Mouse (Mus musculus) macrophage (primary cell): Measurements from ENCODE around the gene Hs3st6. TPM values are rescaled to one million over a fixed set of nuclear protein-coding genes. Genes with fewer than 3 reads are reported as not detected.

ENCODE experiments used
- H3K27ac ChIP-seq: fragments of 350-480 bp; formaldehyde crosslinking; 2 replicates; pipeline ENCODE4 v1.9.0; 2021
- H3K36me3 ChIP-seq: fragments of 350-480 bp; formaldehyde crosslinking; 2 replicates; pipeline ENCODE4 v1.9.0; 2021; ENCODE audit errors: inconsistent target
- H3K4me3 ChIP-seq: fragments of 350-480 bp; formaldehyde crosslinking; 2 replicates; pipeline ENCODE4 v1.9.0; 2021; ENCODE audit errors: inconsistent target
- H3K79me2 ChIP-seq: fragments of 350-480 bp; formaldehyde crosslinking; 2 replicates; pipeline ENCODE4 v1.9.0; 2021; ENCODE audit errors: inconsistent target
- WGBS: methylation state at CpG from one replicate; pipeline ENCODE4 v1.1.7; 2026; ENCODE audit warnings: inconsistent platforms; ENCODE audit not compliant: missing documents; 5-methylcytosine and 5-hydroxymethylcytosine counted together
- polyA plus RNA-seq: library from polyadenylated mRNA; stranded (reverse); fragments of 250-400 nt; gene quantifications from 3 replicates; pipeline ENCODE4 v1.2.4, GENCODE M21; 2018; ENCODE audit warnings: inconsistent platforms

The Hs3st6 gene
- polyA plus RNA-seq, 1 experiment from 2014 or later: not detected

GRCm38 (mm10) chr17:24736330-24737051 lies 16.3 kb upstream of the Hs3st6 start, which contains the start of gene Msrb1:
TSS of gene Msrb1 (plus strand) at chr17:24736642.
- WGBS: 2% methylated on average over 29 of the region's 29 CpGs
- Histone ChIP-seq H3K27ac (peak within 1 kb of the TSS; percentile 75), H3K79me2 (peaks cover 38% of the 10 kb centered on the region), H3K36me3 (peaks cover 23% of the 10 kb centered on the region), H3K4me3 (peak within 1 kb of the TSS; percentile 96)

- 13% methylated on average over 8 of the region's 8 CpGs for WGBS
- Histone ChIP-seq H3K27ac (peak overlapping the region; percentile 75), H3K79me2 (peaks cover 38% of the 10 kb centered on the region), H3K36me3 (peaks cover 24% of the 10 kb centered on the region), H3K4me3 (peak overlapping the region; percentile 96)
Measured at GRCm38 (mm10) chr17:24737135-24737810, 15.5 kb upstream of the Hs3st6 start.

- peaks cover 38% of the 10 kb centered on the region for H3K79me2 ChIP-seq
- peaks cover 24% of the 10 kb centered on the region for H3K36me3 ChIP-seq
- 82% methylated on average over 4 of the region's 4 CpGs for WGBS
- peak overlapping the region; percentile 96; the same call in 1 of the 2 replicates for H3K4me3 ChIP-seq
- H3K27ac ChIP-seq: peak overlapping the region; percentile 75
Measured at GRCm38 (mm10) chr17:24738238-24738637, 14.6 kb upstream of the Hs3st6 start.

GRCm38 (mm10) chr17:24739926-24740325 lies 12.9 kb upstream of the Hs3st6 start:
- Histone ChIP-seq H3K27ac (no peak overlapping the region), H3K36me3 (peaks cover 24% of the 10 kb centered on the region), H3K79me2 (peaks cover 38% of the 10 kb centered on the region), H3K4me3 (no peak overlapping the region)
- WGBS: 92% methylated on average over 8 of the region's 8 CpGs

- no peak overlapping the region for H3K27ac ChIP-seq
Measured at GRCm38 (mm10) chr17:24742307-24742706, 10.5 kb upstream of the Hs3st6 start.

GRCm38 (mm10) chr17:24743896-24744295 lies 8.9 kb upstream of the Hs3st6 start:
- no peak overlapping the region for H3K27ac ChIP-seq
- 79% methylated on average over 5 of the region's 5 CpGs for WGBS
- peaks cover 24% of the 10 kb centered on the region for H3K36me3 ChIP-seq
- no peak overlapping the region for H3K4me3 ChIP-seq
- H3K79me2 ChIP-seq: peaks cover 14% of the 10 kb centered on the region

More at GRCm38 (mm10) chr17:24742307-24742706, 10.5 kb upstream of the Hs3st6 start:
- peaks cover 24% of the 10 kb centered on the region for H3K36me3 ChIP-seq
- 28% methylated on average over 8 of the region's 8 CpGs for WGBS
- H3K4me3 ChIP-seq: no peak overlapping the region
- H3K79me2 ChIP-seq: peaks cover 30% of the 10 kb centered on the region

- WGBS: 83% methylated on average over 3 of the region's 3 CpGs
Measured at GRCm38 (mm10) chr17:24744381-24744780, 8.4 kb upstream of the Hs3st6 start.

GRCm38 (mm10) chr17:24745526-24746497 lies 7.0 kb upstream of the Hs3st6 start:
- H3K36me3 ChIP-seq: peaks cover 7% of the 10 kb centered on the region; the same call in 1 of the 2 replicates
- H3K79me2 ChIP-seq: no peaks in the 10 kb centered on the region; the same call in 1 of the 2 replicates
- H3K4me3 ChIP-seq: no peak overlapping the region
- H3K27ac ChIP-seq: no peak overlapping the region
- 22% methylated on average over 7 of the region's 7 CpGs for WGBS

More at GRCm38 (mm10) chr17:24744381-24744780, 8.4 kb upstream of the Hs3st6 start:
- peaks cover 10% of the 10 kb centered on the region; the same call in 1 of the 2 replicates for H3K79me2 ChIP-seq
- H3K27ac ChIP-seq: no peak overlapping the region
- peaks cover 19% of the 10 kb centered on the region for H3K36me3 ChIP-seq
- H3K4me3 ChIP-seq: no peak overlapping the region

- Histone ChIP-seq H3K4me3 (no peak overlapping the region), H3K27ac (no peak overlapping the region), H3K79me2 (no peaks in the 10 kb centered on the region), H3K36me3 (no peaks in the 10 kb centered on the region)
- 78% methylated on average over 4 of the region's 4 CpGs for WGBS
Measured at GRCm38 (mm10) chr17:24746986-24747385, 5.8 kb upstream of the Hs3st6 start.

- Histone ChIP-seq H3K27ac (no peak overlapping the region), H3K36me3 (no peaks in the 10 kb centered on the region), H3K4me3 (no peak overlapping the region), H3K79me2 (no peaks in the 10 kb centered on the region)
- WGBS: 32% methylated on average over 4 of the region's 4 CpGs
Measured at GRCm38 (mm10) chr17:24751528-24751927, 1.3 kb upstream of the Hs3st6 start.

- 100% methylated on average over 1 of the region's 1 CpGs for WGBS
- H3K79me2 ChIP-seq: no peaks in the 10 kb centered on the region
- H3K4me3 ChIP-seq: no peak overlapping the region
- no peak overlapping the region for H3K27ac ChIP-seq
- H3K36me3 ChIP-seq: no peaks in the 10 kb centered on the region
Measured at GRCm38 (mm10) chr17:24757394-24757793, 4.6 kb downstream of the Hs3st6 start.

GRCm38 (mm10) chr17:24761121-24761520 lies 8.3 kb downstream of the Hs3st6 start:
- 57% methylated on average over 5 of the region's 5 CpGs for WGBS
- Histone ChIP-seq H3K36me3 (no peaks in the 10 kb centered on the region), H3K27ac (no peak overlapping the region), H3K79me2 (no peaks in the 10 kb centered on the region), H3K4me3 (no peak overlapping the region)

GRCm38 (mm10) chr17:24765016-24765905 lies 12.5 kb downstream of the Hs3st6 start:
- no peaks in the 10 kb centered on the region for H3K79me2 ChIP-seq
- H3K4me3 ChIP-seq: no peak overlapping the region
- no peak overlapping the region for H3K27ac ChIP-seq
- 54% methylated on average over 22 of the region's 22 CpGs for WGBS
- H3K36me3 ChIP-seq: no peaks in the 10 kb centered on the region
